Mouse (Mus musculus): ENCODE results near the gene Usp35. TPM values are rescaled to one million over a fixed set of nuclear protein-coding genes. Genes with fewer than 3 reads are reported as not detected.

Gene Usp35
- polyA plus RNA-seq (2015; fragmentation: Nextera tagmentation; extraction: Ambion mirVana): 0.48 and 0.73 TPM in 2 replicates

GRCm38 (mm10) chr7:97331726-97332666, at the start of gene Usp35, which contains the start of gene Kctd21:
Gene Usp35 (minus strand): TSS chr7:97332020.
Gene Kctd21 (plus strand): TSS chr7:97332327.

Other genes with a start within 250 kb of the Usp35 start
- gene Kctd21, start 307 bp upstream of the Usp35 start, polyA plus RNA-seq (2015; fragmentation: Nextera tagmentation; extraction: Ambion mirVana): 1.9 TPM in 2 replicates
- 11.0 and 12.6 TPM in 2 replicates for gene Alg8, start 39.6 kb upstream of the Usp35 start, polyA plus RNA-seq (2015; fragmentation: Nextera tagmentation; extraction: Ambion mirVana)
- 663 and 669 TPM in 2 replicates for gene Ndufc2, start 68.0 kb upstream of the Usp35 start, polyA plus RNA-seq (2015; fragmentation: Nextera tagmentation; extraction: Ambion mirVana)
- 53.1 and 60.1 TPM in 2 replicates for gene Thrsp, start 85.7 kb upstream of the Usp35 start, polyA plus RNA-seq (2015; fragmentation: Nextera tagmentation; extraction: Ambion mirVana)
- gene Kctd14, start 119.3 kb upstream of the Usp35 start, polyA plus RNA-seq (2015; fragmentation: Nextera tagmentation; extraction: Ambion mirVana): 0.85 and 1.5 TPM in 2 replicates
- 25.2 and 30.7 TPM in 2 replicates for gene Ints4, start 148.9 kb upstream of the Usp35 start, polyA plus RNA-seq (2015; fragmentation: Nextera tagmentation; extraction: Ambion mirVana)
- gene Aamdc, start 247.5 kb upstream of the Usp35 start, polyA plus RNA-seq (2015; fragmentation: Nextera tagmentation; extraction: Ambion mirVana): 170 and 185 TPM in 2 replicates
- 10.1 and 10.2 TPM in 2 replicates for gene Rsf1, start 247.9 kb upstream of the Usp35 start, polyA plus RNA-seq (2015; fragmentation: Nextera tagmentation; extraction: Ambion mirVana)